Mouse (Mus musculus): ENCODE data around the gene Itgam.

DNA sequence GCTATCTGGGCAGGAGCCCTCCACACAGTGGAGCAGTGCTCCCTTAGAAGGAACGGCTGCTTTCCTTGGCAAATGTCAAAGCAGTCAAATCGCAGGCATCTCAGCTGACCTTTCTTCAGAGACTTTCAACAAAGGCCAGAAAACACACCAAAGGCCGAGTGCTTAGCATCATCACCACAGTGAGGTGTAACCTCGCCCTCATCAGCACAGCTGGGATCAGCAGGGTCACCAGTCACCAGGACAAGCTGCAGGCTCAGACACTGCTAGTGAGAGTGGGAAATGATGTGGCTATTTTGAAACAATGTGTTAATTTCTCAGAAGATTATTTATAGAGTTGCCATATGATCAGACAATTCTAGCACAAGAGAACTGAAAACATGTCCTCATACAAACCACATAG is 74.5 kb downstream of the Itgam start:
- no peak for TF ChIP-seq CTCF (IDR thresholded peaks at IDR 0.05; ENCODE audit: extremely low read depth, insufficient read length, insufficient replicate concordance, low read depth, low read length)
- TF ChIP-seq POLR2A (IDR thresholded peaks at IDR 0.05; ENCODE audit: low read depth, low read length) = no peak

Measured in small intestine, adult 2 months (tissue).